Mouse (Mus musculus) stomach, postnatal 0 days (tissue): ENCODE results near the gene Krt27.

ENCODE experiments used
- CTCF ChIP-seq: IDR thresholded peaks from 2 replicates; pipeline ENCODE4 v1.5.1; 2016; ENCODE audit warnings: antibody characterized with exemption, low read depth, mild to moderate bottlenecking, moderate library complexity
- EP300 ChIP-seq: optimal IDR thresholded peaks from 2 replicates; pipeline ENCODE3; 2016; ENCODE audit warnings: antibody characterized with exemption

DNA sequence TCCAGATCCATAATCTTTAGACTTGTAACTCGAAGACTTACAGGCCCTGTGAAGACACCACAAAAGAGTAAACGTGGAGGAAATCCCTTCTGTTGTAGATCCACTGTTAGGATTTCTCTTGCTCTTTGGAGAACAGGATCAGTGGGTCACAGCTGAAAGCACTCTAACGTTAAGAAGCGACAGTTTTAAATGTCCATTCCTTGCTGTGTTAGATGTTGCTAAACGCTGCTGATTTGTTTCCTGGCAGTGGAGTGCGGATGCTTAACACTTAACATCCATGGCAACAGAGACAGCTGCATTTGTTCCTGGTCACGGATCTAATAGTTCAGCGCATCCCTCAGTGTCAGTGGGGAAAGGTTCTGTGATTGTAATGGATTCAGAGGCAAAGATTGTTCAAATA lies 34.4 kb downstream of the Krt27 start:
- TF ChIP-seq CTCF = no peak
- TF ChIP-seq EP300 = no peak
